Mouse (Mus musculus) liver (tissue): ENCODE data around the gene Rps21.
"Not testable (repeated sequence)": the region's sequence is repeated elsewhere in the genome, so short reads cannot be mapped to it uniquely, and the experiment has no call there.

Experiments used
- DNase-seq: peaks from one replicate; pipeline ENCODE4 v3.0.0-alpha.2; 2020; ENCODE audit warnings: mixed read lengths

Gene Rps21

DNA sequence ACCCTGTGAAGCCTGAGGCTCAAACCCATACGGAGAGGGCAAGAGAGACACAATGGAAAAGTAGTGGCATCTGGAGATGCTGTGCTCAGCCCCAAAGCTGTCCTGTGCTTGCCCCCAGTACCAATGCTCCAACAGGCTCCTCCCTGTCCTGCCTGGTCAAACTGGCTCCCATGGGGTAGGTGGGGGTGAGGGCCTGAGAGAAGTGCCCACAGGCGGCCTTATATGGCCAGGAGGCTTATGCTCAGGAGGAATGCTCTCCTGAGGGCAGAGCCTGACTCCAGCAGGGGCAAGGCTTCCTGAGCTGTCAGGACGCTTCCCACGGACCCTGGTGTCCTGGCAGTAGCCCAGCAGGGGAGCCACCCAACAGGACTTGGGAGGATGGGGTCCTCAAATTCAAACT is 26.7 kb upstream of the Rps21 start:
- no peak for DNase-seq

DNA sequence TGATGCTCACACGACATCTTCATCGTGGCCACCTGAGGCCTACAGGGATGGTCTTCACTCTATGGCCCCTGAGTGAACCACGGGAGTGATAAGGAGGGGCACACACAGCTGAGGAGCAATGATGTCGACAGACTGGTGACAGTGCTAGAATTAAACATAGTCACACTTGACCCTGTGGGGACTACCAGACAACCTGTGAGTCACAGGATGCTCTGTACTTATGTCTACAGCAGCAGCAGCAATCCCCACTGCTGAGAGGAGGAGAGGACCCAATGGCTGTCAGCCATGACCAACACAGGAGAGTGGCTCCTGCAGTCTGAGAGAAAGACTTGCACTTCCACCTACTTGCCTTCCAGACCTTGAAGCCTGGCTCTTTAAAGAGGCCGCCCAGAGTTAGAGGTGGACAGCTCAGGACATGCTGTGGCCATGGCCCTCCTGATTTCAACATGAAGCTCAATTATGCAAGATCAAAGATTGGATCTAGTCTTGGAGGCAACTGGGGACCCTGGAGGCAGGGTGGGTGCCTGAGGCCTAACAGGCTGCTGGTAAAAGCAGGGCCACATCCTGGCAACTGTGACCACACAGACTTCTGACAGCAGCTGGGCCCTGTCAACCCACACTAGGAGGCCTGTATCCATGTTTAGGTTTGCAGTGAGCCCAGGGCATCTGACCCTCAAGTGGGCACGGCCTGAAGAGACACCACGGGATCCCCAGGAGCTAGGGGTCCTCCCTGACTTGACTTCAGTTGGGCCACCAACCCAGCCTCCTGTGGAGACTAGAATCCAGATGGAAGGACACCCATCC is 23.9 kb upstream of the Rps21 start:
- no peak for DNase-seq

DNA sequence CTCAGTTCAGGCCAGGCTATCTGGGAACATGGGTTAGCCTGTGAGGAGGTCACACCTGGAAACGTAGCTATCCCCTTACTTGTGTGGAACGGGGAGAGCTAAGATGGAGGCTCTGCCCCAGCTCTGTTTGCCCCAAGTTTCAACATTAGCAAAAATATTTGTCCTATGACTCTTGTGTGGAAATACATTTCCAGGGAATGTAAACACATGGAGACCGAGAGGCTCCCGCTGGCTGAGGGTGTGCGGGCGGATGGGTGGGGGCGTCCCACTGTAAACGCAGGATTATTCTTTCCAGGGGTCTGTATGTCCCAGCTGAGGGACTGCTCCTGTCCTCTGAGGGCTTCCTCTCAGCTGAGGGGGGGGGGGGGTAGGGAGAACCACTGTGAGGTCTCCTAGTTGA is 22.8 kb upstream of the Rps21 start:
- DNase-seq: no peak

DNA sequence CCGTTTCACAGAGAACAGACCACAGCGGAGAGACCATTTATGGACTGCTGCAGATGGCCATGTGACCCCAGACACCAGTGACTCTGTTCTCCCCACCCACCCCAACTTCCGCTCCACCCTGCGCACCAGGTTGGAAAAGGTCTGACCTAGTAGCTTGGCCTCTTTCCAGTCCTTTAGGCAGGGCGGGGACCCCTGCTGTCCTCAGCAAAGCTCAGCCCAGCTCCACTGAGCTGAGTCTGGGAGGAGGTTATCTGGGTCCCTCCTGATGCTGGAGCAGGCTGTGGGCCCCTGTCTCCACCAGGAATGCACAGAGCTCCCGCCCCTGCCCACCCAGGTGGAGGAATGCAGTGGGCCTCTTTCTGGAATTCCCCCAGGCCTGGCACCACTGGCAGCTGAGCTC is 22.2 kb upstream of the Rps21 start:
- no peak for DNase-seq

DNA sequence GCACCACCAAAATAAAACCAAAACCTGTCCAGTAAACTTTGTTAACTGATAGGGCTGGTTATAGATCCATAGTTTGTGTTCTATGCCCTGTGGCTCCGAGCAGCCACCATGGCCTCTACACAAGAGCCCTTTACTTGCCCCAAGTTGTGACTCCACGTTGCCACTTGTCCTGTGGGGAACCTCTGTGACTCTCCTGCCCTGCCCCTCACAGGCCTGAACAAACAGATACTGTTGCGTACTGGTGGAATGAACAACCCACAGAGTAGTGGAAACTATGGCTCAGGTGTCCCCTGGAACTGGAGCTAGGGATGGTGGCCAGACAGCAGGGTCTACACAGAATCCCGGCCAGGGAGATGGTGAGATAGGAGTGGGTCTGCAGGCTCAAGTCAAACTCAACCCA is 21.4 kb upstream of the Rps21 start:
- no peak for DNase-seq

DNA sequence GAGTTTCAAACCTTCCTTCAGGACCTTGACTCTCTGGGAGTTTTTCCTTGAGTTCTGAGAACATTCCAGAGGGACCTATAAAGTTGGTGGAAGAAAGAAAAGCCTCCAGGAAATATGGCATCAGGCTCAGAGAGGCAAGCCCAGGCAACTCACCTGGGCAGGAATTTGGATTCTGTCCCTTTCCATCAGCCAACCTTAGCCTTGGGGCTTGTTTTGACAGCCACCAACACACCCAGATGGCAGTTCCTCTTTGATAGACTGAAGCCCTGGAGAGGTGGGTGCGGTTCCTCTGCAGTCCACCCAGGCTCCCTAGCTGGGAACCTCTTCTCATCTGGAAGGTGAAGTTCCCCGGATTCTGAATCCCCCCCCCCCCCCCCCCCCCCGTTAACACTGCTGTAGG is 20.7 kb upstream of the Rps21 start:
- peak; percentile 59 for DNase-seq

DNA sequence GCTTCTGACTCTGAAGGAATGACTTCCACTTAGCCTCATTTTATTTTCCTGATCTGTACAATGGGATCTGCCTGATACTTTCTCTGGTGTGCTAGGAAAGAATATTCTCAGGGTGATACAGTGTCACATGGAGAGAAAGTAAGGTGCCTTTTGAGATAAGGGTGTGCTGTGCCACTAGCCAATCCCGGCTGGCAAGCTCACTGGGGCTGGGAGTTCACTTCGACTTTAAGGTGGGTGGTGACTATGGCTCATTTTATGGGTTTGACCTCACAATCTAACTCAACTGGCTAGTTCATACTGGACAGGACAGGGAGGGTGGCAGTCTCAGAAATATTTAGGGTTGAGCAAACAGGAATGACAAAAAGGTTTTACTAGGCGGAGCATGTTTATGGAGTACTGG is 20.2 kb upstream of the Rps21 start:
- peak; percentile 78 for DNase-seq

DNA sequence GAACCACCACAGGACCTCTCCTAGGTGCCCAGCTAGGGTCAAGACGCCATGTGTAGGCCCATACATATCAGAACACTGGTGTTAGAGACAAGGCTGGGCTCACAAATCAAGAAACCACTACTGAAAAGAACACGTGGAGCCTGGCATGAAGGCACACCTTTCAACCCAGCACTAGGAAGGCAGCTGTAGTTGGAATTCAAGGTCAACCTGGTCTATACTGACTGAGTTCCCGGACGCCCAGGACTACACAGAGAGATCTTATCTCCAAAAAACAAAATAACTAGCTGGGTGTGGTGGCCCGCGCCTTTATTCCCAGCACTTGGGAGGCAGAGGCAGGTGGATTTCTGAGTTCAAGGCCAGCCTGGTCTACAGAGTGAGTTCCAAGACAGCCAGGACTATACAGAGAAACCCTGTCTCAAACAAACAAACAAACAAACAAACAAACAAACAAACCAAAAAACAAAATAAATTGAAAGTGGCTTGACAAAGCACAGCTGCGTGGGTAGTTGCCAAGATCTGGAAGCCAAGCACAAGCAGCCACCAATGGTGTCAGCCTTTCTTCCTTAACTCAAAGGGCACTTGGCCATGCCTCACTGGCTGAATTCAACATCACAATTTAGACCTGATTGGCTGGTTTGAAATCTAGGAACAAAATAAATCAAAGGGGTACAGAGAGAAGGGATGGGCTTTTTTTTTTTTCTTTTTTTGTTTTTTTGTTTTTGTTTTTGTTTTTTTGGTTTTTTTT is 19.4 kb upstream of the Rps21 start:
- DNase-seq: no peak

DNA sequence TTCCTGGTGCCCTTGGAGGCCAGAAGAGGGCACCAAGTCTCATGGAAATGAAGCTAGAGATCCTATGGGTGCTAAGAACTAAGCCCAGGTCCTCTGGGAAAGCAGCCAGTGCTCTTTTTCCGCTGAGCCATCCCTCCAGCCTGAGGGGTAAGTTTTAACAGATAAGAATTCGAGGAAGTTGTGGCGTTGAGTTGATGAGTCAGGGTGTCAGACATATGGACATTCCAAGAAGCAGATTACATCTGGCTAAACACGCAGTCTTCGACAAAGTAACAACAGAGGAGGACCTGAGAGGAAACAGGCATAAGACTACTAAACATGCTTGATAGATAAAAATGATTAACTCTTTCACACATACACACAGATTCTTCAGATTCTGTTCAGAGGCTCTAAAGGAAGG is 18.6 kb upstream of the Rps21 start:
- peak; percentile 44 for DNase-seq

DNA sequence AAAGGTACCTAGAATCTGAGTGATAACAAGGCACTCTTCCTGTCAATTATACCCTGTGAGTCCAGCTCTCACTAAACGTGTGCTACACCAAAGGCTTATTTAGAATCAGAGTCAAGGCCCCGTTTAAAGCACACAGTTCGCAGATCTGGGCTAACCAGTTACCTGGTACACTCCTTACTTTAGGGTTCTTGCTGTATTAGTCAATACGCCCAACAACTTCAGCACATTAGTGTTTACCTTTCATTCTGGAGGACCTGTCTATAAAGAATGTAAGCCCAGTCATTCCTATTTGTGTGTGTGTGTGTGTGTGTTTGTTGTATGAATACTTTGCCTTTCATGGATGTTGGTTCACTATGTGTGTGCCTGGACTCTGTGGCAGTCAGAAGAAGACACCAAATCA is 14.1 kb upstream of the Rps21 start:
- no peak for DNase-seq

DNA sequence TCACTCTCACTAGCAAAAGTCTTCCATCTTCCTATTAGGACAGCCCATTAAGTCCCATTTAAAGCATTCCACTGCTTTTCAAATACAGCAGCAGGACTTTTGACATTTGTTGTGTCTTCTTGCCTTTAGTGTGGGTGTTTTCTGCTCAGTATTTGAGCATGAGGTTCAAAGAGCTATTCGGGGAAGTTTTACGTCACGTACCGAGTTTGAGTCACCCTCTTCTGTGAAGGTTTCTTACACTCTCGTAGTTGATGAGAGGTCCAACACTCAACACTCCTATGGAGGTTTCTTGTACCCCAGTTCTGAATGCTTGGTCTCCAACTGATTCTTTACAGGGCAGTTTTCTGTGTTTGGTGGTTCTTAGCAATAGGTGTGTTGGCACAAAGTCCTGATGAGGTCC is 9.3 kb upstream of the Rps21 start:
- no peak for DNase-seq

DNA sequence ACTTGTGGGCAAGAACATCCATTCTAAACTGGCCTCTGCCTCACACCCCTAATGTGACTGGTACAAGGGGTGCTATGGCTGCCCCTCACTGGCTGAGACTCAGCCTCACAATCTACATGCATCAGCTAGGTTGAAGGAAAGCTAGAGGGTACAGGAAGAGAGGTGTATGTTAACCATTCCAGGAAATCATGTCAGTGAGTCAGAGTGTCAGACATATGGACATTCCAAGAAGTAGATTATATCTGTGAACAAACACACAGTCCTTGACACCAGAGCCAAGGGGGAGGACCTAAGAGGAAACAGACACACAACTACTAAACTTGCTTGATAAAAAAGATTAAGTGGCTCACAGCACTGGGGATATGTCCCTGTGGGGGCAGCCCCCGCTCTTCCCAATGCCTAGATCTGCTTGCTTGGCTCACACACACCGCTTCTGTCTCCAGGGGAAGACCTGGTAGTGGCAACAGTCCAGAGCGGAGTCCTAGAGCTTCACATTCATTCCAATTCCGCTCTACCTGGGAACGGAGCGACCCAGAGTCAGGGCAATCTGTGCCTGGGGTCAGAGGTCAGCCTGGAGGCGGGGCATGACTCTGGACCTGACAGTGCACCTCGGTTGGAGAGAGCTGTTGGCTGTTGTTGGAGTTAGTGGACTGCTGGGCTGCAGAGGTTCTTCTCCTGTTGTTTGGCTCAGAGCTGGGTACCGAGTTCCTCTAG is 8.1 kb upstream of the Rps21 start:
- peak; percentile 53 for DNase-seq

DNA sequence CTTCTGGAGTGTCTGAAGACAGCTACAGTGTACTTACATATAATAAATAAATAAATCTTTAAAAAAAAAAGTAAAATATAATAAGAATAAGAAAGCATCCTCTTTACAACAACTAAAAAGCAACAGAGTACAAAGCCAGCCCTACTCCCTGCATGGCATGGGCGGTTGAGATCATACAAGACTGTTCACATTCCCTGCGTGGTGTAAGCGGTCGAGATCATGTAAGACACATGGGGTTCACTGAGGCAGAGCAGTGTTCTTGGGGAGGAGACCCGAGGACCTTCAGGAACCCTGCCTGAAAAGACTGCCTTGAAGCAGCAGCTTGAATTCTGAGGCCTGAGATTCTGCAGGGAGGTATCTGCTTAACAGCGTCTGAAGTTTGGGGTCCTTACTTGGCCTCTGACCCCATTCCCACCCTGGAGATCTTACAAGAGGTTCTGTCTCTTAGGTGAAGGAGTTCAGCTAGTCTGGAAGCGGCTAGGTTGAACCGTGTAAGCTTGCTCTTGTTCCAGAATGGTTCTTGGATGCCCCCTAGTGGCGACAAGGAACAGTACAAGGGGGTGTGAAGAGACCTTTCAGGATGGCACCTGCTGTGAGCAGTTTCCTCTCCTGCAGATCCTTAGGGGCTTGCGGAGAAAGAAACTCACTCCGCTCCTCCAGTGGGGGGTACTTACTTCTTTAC is 6.1 kb upstream of the Rps21 start:
- DNase-seq: peak; percentile 76

DNA sequence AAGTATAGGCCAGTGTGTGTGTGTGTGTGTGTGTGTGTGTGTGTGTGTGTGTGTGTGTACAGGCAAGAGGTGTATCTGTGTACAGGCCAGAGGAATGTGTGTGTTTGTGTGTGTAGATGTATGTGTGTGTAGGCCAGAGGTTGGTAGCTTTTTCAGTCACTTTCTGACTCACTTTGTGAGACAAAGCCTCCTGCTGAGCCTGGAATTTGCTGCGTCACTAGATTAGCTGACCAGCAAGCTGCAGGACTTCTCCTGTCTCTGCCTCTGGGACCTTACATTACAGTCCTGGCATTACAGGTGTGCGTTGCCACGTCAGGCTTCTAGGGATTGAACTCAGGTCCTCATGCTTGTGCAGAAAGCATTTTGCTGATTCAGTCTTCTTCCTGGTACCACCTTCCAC is 5.3 kb upstream of the Rps21 start:
- DNase-seq: no peak

DNA sequence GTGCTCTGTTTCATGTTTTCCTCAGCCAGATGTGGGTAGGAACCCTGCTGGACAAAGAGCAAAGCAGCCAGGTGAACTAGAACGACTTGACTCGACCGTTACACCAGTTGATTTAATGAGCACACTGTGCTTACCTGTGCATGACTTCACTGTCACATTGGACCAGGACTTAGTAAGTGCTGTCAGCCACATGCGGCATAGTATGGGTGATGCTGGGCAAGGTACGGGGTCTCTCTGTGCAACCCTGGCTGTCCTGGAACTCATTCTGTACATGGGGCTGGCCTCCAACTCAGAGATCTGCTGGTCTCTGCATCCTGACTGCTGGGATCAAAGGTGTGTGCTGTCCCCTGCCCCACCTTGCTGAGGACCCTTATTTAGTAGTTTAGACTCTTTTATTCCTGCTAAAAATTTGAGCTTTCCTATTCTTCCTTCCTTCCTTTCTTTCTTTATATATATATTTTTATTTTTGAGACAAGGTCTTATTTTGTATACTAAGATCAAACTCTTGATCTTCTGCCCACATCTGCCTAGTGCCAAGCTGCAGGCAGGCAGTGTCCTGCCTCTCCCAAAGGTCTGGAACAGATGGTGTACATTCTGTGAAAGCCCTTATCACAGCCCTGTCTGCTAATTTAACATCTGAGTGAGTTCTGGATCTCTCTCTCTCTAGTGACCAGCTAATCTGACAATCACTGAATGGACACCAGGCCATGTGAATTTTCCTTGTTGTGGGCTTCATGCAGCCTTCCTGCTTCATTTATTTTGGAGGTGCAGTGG is 2.6 kb upstream of the Rps21 start:
- no peak for DNase-seq

DNA sequence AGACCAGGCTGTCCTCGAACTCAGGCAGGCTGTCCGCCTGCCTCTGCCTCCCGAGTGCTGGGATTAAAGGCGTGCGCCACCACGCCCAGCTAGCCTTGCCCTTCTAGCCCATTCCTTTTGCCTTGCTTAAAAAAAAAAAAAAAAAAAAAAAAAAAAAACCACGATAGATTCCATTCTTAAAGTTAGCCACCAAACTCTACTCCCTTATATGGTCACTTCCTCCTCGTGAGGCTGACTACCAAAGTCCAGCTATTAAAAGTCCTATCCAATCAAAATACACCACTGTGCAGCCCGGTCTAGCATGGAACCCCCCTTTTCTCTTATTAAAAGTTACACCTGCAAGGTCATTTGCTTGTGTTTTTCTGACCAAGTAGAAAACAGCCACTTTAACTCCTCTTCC is 1.5 kb upstream of the Rps21 start:
- no peak for DNase-seq

DNA sequence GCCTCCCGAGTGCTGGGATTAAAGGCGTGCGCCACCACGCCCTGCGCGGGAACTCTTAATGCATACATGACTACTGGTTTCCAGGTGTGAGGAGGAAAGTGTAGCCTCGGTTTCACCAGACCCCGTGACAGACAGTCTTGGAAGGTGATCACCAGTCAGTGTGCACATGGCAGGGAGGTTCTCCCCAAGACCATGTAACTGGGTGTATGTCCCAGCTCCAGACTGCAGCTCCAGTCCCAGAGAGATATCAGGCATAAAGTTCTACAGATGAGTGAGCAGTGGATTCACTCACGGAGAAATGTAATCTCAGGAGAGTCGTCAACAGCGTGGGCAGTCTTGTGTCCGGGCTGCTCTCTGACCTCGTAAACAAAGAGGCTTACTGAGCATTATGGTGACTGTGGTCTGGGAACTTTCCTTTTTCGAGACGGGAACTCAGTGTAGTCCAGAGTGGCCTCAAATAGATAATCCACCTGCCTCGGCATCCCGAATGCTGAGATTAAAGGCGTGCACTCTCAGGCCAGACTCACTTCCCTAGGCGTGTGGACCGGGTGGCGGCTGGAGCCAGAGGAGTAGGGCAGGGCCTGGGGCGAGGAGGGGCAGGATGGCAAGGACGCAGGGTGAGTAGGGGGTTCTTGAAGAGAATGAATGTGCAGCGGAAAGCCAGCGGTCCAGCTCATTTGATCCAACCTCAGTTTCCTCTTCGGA is 729 bp upstream of the Rps21 start:
- DNase-seq: no peak

DNA sequence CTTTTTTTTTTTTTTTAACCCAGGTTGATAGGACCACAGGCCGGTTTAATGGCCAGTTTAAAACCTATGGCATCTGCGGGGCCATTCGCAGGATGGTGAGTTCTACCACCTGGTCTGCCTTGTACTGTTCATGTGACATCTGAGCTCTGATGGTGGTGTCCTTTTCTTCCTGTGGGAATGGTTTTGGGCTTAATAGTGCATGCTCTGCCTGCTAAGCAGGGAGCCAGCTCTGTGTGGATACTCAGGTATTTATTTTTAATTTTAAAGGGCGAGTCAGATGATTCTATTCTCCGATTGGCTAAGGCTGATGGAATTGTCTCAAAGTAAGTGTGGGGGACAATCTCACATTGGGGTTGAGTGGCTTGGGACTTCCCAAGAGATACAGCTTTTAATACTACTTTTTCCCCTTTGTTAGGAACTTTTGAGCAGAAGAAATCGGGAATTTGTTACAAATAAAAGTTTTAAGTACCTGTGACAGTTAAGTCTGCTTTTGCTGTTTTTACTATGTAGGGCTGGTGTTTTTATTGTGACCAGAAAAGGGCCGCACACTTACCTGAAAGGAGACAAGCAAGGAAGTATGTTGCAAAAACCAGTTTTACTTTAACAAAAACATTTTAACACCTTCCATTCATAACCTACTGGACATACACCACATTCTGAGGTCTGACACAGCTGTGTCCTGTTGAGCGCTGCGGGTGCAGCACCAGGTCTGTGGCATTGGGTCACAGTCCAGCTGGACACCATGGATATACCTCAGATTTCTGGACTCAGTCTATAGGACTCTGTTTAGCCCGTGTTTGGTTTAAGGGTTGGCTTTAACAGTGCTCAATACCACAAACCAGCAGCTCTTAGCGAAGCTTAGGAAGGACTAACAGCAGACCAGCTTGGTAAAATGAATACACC is 1.0 kb downstream of the Rps21 start:
- DNase-seq: no peak

DNA sequence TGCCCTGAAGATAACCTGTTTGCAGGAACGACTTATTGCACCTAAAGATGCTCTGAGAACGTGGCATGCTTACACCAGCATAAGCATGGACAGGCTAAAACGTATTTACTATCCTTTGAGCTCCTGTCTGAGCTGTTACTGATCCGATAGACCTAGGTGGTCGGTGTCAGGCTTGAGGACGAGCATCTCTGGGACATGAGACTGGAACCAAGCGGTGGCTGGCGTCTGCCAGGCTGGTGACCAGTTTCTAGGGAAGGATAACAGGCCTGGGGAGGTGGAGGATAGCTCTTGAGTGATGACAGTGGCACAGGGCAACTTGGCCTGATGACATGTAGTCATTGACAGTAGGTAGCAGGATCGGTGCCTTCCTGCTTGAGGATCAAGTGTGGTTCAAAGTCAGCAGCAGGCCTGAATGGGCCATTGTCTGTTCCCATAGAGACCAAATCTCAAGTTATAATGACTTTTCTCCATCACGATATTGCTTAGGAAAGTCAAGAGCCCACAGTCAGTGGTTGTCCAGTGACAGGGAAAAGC is 1.8 kb downstream of the Rps21 start:
- DNase-seq: not testable (repeated sequence)

DNA sequence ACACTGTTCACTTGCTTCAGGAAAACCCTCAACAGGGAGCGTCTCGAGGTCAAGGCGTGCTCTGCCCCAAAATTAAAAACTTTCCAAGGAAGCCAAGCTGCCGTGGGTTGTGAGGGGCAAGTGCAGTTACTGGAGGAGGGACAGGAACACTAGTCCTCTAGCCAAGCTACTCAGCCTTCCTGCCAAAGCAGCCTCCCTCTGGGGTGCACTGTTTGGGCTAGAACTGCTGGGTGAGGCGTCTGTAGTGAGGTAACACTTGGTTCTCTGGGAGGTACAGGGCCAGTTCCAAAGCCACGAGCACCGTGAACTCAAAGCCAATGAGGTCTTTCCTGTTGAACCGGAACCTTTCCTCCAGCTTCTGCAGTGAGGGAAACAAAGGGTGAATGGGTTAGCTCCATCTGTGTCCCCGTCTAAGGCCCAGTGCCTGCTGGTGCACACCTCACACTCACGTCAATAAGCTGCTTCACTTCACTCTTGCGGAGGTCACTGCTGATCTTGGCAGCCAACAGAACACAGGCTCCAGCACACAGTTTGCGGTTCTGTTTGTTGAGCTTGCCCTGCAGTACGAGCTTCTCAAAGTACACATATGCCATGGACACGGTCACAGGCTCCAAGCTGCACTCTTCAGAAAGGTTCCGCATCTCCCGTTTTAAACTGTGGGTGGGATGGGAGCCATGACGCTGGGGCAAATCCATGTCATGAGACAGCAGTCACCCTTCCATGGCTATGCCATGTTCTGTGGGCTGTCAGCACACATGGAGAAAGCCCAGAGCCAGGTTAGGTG is 2.8 kb downstream of the Rps21 start:
- not testable (repeated sequence) for DNase-seq
